Mouse (Mus musculus) megakaryocyte, embryonic 14.5 days (primary cell): Measurements from ENCODE around the gene Hist1h2bh. TPM values are rescaled to one million over a fixed set of nuclear protein-coding genes. Genes with fewer than 3 reads are reported as not detected.
"Not testable (repeated sequence)": the region's sequence is repeated elsewhere in the genome, so short reads cannot be mapped to it uniquely, and the experiment has no call there.

Experiments
- H3K27me3 ChIP-seq: replicated peaks from 2 replicates; pipeline ENCODE3; 2012; ENCODE audit warnings: inconsistent platforms
- H3K36me3 ChIP-seq: replicated peaks from 2 replicates; pipeline ENCODE3; 2012; ENCODE audit warnings: low read length, inconsistent platforms, mixed read lengths
- H3K4me1 ChIP-seq: 2 replicates; pipeline ENCODE4 v1.6.1; 2012; ENCODE audit warnings: inconsistent platforms
- H3K4me3 ChIP-seq: replicated peaks from 2 replicates; pipeline ENCODE3; 2012; ENCODE audit warnings: moderate library complexity, mild to moderate bottlenecking, inconsistent platforms
- H3K9me3 ChIP-seq: 2 replicates; pipeline ENCODE4 v1.6.1; 2012; ENCODE audit warnings: inconsistent platforms
- FLI1 ChIP-seq: IDR thresholded peaks from 2 replicates; pipeline ENCODE4 v1.6.1; 2012; ENCODE audit warnings: low read length, inconsistent platforms, mixed read lengths
- GATA1 ChIP-seq: IDR thresholded peaks from 3 replicates; pipeline ENCODE4 v1.6.1; 2012; ENCODE audit warnings: mixed read lengths, low read length, inconsistent platforms, borderline replicate concordance
- polyA plus RNA-seq: library from polyadenylated mRNA; stranded (reverse); fragments of >175 nt; gene quantifications from 2 replicates; pipeline ENCODE4 v1.2.3, GENCODE M21; 2012; ENCODE audit warnings: low replicate concordance; ENCODE audit not compliant: insufficient read depth

The Hist1h2bh gene
- polyA plus RNA-seq, 1 experiment: 1.4 TPM

DNA sequence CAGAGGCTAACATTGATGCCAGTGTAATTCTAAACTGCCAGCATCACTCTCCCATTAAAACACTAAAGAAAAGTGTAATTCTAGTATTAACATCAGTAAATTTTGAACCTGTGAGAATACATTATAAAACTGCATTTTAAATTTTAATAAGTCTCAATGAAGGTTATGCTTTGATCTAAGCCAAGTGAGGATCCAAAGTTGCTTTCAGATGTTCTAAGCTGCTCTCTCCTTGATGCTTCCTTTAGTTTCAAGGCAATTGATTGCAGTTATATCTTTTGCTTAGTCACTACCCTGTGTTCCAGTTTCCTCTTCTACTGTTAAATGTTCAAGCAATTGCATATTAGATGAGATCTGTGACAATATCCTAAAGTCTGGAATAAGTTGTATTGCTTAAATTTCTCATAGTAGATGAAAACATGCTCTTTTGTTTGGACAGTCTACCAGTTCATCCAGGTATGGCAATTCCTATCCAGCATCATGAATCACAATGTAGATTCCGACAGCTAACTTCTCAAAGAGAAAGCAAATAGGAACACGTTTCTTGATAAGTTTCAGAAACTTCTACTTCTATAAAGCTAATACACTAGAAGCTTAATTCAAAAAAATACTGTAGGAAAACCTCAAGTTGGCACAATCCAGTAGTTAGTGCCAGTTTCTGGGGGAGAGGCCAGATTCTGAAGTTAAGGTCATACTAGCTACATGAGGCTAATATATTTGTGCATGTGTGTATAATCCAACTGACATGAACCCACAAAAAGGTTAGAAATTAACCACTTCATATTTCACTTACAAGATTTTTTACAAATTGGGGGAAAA is 29.2 kb upstream of the Hist1h2bh start:
- Histone ChIP-seq H3K36me3 (no peaks in the 10 kb centered on the region), H3K4me3 (peak overlapping the region; percentile 90), H3K9me3 (no peaks in the 10 kb centered on the region), H3K4me1 (peaks cover 39% of the 10 kb centered on the region), H3K27me3 (no peaks in the 10 kb centered on the region)
- no peak for TF ChIP-seq GATA1
- TF ChIP-seq FLI1: no peak

DNA sequence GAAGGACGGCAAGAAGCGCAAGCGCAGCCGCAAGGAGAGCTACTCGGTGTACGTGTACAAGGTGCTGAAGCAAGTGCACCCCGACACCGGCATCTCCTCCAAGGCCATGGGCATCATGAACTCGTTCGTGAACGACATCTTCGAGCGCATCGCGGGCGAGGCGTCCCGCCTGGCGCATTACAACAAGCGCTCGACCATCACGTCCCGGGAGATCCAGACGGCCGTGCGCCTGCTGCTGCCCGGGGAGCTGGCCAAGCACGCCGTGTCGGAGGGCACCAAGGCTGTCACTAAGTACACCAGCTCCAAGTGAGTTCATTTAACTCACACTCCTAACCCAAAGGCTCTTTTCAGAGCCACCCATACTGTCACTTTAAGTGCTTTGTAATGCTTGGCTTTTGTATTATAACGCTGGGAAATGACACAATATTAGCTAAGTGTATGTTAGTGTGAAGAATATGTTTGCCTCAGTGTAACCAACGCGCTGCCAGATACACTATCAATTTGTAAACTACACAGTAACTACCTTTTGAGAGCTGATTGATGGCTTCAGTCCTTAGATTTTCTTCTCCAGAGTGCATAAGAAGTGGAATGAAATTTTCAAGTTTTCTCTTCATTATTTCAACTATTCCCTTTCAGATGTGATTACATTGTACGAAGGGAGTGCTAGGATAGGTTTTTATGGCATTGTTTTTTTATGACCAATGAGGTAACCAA is 28.5 kb upstream of the Hist1h2bh start:
- not testable (repeated sequence) for H3K9me3 ChIP-seq, H3K36me3 ChIP-seq, H3K27me3 ChIP-seq
- Histone ChIP-seq H3K4me1 (peaks cover 33% of the 10 kb centered on the region), H3K4me3 (peak overlapping the region; percentile 90)

DNA sequence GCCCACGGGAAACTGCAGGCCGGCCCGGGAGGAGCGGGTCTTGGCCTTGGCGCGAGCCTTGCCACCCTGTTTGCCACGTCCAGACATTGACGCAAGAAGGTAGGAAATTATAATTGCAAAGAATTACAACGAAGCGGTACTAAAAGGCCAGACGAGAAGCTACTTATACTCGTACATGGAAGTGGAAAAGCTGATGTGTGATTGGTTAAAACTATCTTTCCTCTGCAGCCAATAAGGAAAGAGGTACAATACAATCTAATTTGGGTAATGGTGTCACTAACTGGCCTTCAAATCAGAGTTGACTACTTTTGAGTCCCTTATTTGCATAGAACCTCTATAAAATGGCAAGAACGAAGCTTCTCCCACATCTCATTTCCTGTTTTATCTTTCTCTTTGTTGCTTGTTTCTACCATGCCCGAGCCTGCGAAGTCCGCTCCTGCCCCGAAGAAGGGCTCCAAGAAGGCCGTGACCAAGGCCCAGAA is 27.9 kb upstream of the Hist1h2bh start, which contains the start of the genes Hist1h2ae and Hist1h2bg:
Hist1h2ae (minus strand) TSS at position 199 of the 482 bp plus-strand sequence.
Hist1h2bg (plus strand) TSS at position 375 of the 482 bp plus-strand sequence.
- TF ChIP-seq FLI1 (no peak), GATA1 (no peak)
- Histone ChIP-seq H3K27me3 (no peaks in the 10 kb centered on the region), H3K36me3 (no peaks in the 10 kb centered on the region), H3K4me1 (peaks cover 27% of the 10 kb centered on the region), H3K9me3 (no peaks in the 10 kb centered on the region), H3K4me3 (peak within 1 kb of the TSS; percentile 90)

DNA sequence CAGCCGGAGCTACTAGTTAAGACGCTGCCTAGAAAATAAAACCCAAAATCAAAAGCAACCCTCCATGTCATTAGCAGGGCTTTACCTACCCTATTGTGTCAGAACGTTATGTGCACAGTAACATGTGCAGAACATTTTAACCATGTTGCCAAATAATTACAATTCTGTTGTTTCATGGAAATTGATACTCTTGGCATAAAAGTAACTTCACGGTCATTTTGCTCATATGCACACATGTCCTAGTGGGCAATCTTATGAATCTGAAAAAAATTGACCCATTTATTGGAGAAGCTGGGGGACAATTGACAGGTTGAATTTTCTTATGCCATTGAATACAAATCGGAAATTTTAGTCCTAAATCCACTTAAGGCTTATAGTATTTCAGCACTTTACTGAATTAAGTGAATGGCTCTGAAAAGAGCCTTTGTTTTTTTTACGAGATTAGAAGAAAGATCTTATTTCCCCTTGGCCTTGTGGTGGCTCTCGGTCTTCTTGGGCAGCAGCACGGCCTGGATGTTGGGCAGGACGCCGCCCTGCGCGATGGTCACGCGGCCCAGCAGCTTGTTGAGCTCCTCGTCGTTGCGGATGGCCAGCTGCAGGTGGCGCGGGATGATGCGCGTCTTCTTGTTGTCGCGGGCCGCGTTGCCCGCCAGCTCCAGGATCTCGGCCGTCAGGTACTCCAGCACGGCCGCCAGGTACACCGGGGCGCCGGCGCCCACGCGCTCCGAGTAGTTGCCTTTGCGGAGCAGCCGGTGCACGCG is 27.2 kb upstream of the Hist1h2bh start:
- Histone ChIP-seq H3K4me1 (peaks cover 24% of the 10 kb centered on the region; the same call in 1 of the 2 replicates), H3K4me3 (peak overlapping the region; percentile 81)
- not testable (repeated sequence) for H3K36me3 ChIP-seq, H3K27me3 ChIP-seq, H3K9me3 ChIP-seq

GRCm38 (mm10) chr13:23564482-23564881 is 21.3 kb upstream of the Hist1h2bh start:
- no peaks in the 10 kb centered on the region for H3K9me3 ChIP-seq
- no peaks in the 10 kb centered on the region for H3K36me3 ChIP-seq
- H3K27me3 ChIP-seq: no peaks in the 10 kb centered on the region
- H3K4me1 ChIP-seq: peaks cover 29% of the 10 kb centered on the region; the same call in 1 of the 2 replicates
- no peak overlapping the region for H3K4me3 ChIP-seq
- TF ChIP-seq FLI1: no peak
- no peak for TF ChIP-seq GATA1

GRCm38 (mm10) chr13:23562699-23563462 is 19.7 kb upstream of the Hist1h2bh start:
- TF ChIP-seq FLI1 (no peak), GATA1 (no peak)
- Histone ChIP-seq H3K9me3 (no peaks in the 10 kb centered on the region), H3K27me3 (no peaks in the 10 kb centered on the region), H3K36me3 (no peaks in the 10 kb centered on the region), H3K4me1 (peaks cover 27% of the 10 kb centered on the region; the same call in 1 of the 2 replicates), H3K4me3 (peak overlapping the region; percentile 91)

GRCm38 (mm10) chr13:23561883-23562659 is 18.9 kb upstream of the Hist1h2bh start, which contains the start of gene Hist1h3e:
TSS of gene Hist1h3e (minus strand) at chr13:23562369.
- H3K9me3 ChIP-seq, H3K27me3 ChIP-seq, H3K36me3 ChIP-seq: not testable (repeated sequence)
- peaks cover 26% of the 10 kb centered on the region for H3K4me1 ChIP-seq
- H3K4me3 ChIP-seq: peak within 1 kb of the TSS; percentile 91

DNA sequence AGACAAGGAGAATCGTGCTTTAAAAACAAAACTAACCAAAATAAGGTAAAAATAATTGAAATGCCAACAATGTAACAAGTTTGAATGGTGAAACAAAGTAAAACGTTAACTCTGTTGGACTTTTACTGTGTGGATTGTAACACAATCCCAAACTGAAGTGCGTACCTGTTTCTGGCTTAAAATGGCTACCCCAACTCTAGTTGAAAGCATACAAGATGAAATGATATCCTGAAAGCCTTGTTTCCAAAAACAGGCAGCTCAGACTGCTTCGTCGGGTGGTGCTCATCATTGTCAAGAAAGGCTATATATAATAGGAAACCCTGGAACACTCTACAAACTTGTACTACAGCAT is 18.3 kb upstream of the Hist1h2bh start:
- not testable (repeated sequence) for H3K9me3 ChIP-seq, H3K36me3 ChIP-seq, H3K27me3 ChIP-seq
- Histone ChIP-seq H3K4me3 (peak overlapping the region; percentile 33), H3K4me1 (peaks cover 30% of the 10 kb centered on the region)

GRCm38 (mm10) chr13:23560699-23561098 is 17.5 kb upstream of the Hist1h2bh start:
- not testable (repeated sequence) for H3K9me3 ChIP-seq, H3K27me3 ChIP-seq, H3K36me3 ChIP-seq
- H3K4me1 ChIP-seq: peaks cover 38% of the 10 kb centered on the region
- peak overlapping the region; percentile 65 for H3K4me3 ChIP-seq
